Mouse (Mus musculus) ES-E14 (cell line): ENCODE data around the gene P2rx4. TPM values are rescaled to one million over a fixed set of nuclear protein-coding genes. Genes with fewer than 3 reads are reported as not detected.

ENCODE experiments used
- DNase-seq: peaks from one replicate; pipeline ENCODE4 v3.0.0-alpha.2; 2013; ENCODE audit warnings: low read depth, low spot score
- H3K27ac ChIP-seq: 2 replicates; pipeline ENCODE4 v1.5.1; 2012; ENCODE audit warnings: low read depth, mild to moderate bottlenecking, low read length, moderate library complexity, mixed read lengths; ENCODE audit not compliant: poor library complexity, insufficient read depth, severe bottlenecking
- H3K36me3 ChIP-seq: 2 replicates; pipeline ENCODE4 v1.6.1; 2012; ENCODE audit warnings: mild to moderate bottlenecking, low read length, moderate library complexity, mixed read lengths; ENCODE audit not compliant: control insufficient read depth, poor library complexity, insufficient read depth, severe bottlenecking
- H3K4me1 ChIP-seq, 2 experiments: fragments of 150-350 bp in 1 of 2; sonication (generic) in 1 of 2; 2 replicates each; pipeline ENCODE4 v1.6.1; 2012; ENCODE audit warnings: low read length in 2 of 2, mild to moderate bottlenecking in 1 of 2, mixed read lengths in 1 of 2; ENCODE audit not compliant: control insufficient read depth in 2 of 2, insufficient read depth in 2 of 2, poor library complexity in 1 of 2
- H3K4me3 ChIP-seq, 2 experiments: fragments of 150-350 bp in 1 of 2; sonication (generic) in 1 of 2; 2 replicates each; pipeline ENCODE4 v1.5.1; 2012; ENCODE audit warnings: low read length in 2 of 2, low read depth in 1 of 2, mild to moderate bottlenecking in 1 of 2, mixed read lengths in 1 of 2; ENCODE audit not compliant: insufficient read depth in 1 of 2, poor library complexity in 1 of 2, severe bottlenecking in 1 of 2
- H3K9ac ChIP-seq: 2 replicates; pipeline ENCODE4 v1.6.1; 2012; ENCODE audit warnings: low read depth, mild to moderate bottlenecking, low read length, mixed read lengths; ENCODE audit not compliant: poor library complexity, insufficient read depth, severe bottlenecking
- H3K9me3 ChIP-seq: fragments of 150-350 bp; sonication (generic); 2 replicates; pipeline ENCODE4 v1.6.1; 2012; ENCODE audit warnings: low read depth, mild to moderate bottlenecking, low read length; ENCODE audit not compliant: control insufficient read depth, insufficient read depth
- CHD2 ChIP-seq: IDR thresholded peaks from 2 replicates; pipeline ENCODE4 v1.6.1; 2014; ENCODE audit warnings: mild to moderate bottlenecking, low read depth, low read length, inconsistent platforms
- HCFC1 ChIP-seq: IDR thresholded peaks from 2 replicates; pipeline ENCODE4 v1.6.1; 2012; ENCODE audit warnings: low read length, inconsistent platforms, borderline replicate concordance; ENCODE audit not compliant: insufficient read depth
- MAFK ChIP-seq: IDR thresholded peaks from 2 replicates; pipeline ENCODE4 v1.6.1; 2014; ENCODE audit warnings: mild to moderate bottlenecking, low read depth, low read length, inconsistent platforms; ENCODE audit not compliant: insufficient read depth
- ZC3H11A ChIP-seq: IDR thresholded peaks from 2 replicates; pipeline ENCODE4 v1.6.1; 2012; ENCODE audit warnings: low read depth, mild to moderate bottlenecking, inconsistent platforms, low read length, borderline replicate concordance
- ZNF384 ChIP-seq: IDR thresholded peaks from 2 replicates; pipeline ENCODE4 v1.6.1; 2012; ENCODE audit warnings: low read depth, low read length, inconsistent platforms
- in situ Hi-C, 2 experiments: fragments of 600-800 bp; cut with MboI; formaldehyde crosslinking; loops; one replicate each; pipeline ENCODE4 v1.15.1; 2025; ENCODE audit warnings: low sequenced_read_pairs in 2 of 2, inconsistent platforms in 1 of 2; ENCODE audit not compliant: unreplicated experiment in 2 of 2
- total RNA-seq: library from RNA; depleted of rRNA; stranded (reverse); fragments of 300-350 nt; gene quantifications from 2 replicates; pipeline ENCODE4 v1.2.3, GENCODE M21; 2012

The P2rx4 gene
- total RNA-seq, 1 experiment: 7.5 TPM

DNA sequence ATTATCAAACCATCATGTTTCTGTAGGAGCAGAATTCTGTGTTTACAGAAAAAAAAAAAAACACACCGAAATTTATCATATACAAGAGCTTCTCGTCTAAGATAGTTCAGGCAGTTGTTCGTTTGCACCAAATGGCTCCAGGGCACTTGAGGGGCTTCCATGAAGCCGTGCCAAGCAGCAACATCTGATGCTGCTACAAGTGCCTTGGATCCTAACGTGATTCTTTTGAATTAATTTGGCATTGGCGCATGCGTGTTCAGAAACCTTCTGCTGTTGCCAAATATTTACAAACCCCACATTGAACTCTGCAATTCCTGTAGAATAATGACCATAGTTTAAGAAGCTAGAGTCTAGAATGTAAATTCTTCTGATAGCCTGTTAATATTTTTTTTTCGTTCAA is 11.8 kb upstream of the P2rx4 start:
- peaks cover 2 to 3% of the 10 kb centered on the region in 2 experiments; a peak in 1 of 4 replicates for H3K4me1 ChIP-seq
- no peak overlapping the region for H3K27ac ChIP-seq
- H3K4me3 ChIP-seq: no peak overlapping the region
- no peaks in the 10 kb centered on the region for H3K9me3 ChIP-seq
- no peaks in the 10 kb centered on the region for H3K36me3 ChIP-seq
- TF ChIP-seq ZC3H11A (no peak), ZNF384 (no peak), HCFC1 (no peak), CHD2 (no peak), MAFK (no peak)
- no peak for DNase-seq
- H3K9ac ChIP-seq: no peak overlapping the region
- in situ Hi-C loops: no loop called here

DNA sequence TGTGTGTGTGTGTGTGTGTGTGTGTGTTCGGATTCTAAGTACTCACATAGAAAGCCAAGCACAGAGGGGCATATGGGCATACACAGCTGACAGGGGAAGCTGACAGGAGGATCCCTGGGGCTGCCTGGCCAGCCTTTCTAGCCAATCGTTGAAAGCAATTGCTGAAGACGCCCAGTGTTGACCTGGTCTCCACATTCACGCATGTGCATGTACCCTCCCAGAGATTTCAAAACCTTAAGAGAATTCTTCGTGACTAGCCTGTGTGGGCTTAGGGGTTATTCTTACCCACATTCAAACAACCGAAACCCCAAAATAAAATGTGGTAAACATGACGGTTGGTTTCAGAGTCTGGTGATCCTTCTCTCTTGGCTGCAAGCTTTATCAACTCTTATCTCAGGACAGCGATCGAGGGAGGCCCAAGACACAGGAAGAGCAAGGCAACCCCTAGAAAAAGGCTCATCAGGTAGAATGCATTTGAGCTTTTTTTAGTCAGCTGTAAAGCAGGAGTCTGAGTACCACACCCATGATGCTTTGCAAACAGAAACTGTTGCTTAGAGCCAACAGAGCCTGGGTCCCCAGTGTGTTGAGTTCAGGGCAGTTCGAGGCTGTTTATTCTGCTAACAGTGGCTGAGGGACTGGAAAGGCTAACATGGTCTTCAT is 9.2 kb upstream of the P2rx4 start:
- Histone ChIP-seq H3K9ac (no peak overlapping the region), H3K4me1 (peaks cover 2 to 3% of the 10 kb centered on the region in 2 experiments; a peak in 1 of 4 replicates), H3K4me3 (no peak overlapping the region), H3K9me3 (no peaks in the 10 kb centered on the region), H3K36me3 (no peaks in the 10 kb centered on the region), H3K27ac (no peak overlapping the region)
- in situ Hi-C loops: no loop called here
- TF ChIP-seq CHD2 (no peak), ZNF384 (no peak), ZC3H11A (no peak), MAFK (no peak), HCFC1 (no peak)
- no peak for DNase-seq

DNA sequence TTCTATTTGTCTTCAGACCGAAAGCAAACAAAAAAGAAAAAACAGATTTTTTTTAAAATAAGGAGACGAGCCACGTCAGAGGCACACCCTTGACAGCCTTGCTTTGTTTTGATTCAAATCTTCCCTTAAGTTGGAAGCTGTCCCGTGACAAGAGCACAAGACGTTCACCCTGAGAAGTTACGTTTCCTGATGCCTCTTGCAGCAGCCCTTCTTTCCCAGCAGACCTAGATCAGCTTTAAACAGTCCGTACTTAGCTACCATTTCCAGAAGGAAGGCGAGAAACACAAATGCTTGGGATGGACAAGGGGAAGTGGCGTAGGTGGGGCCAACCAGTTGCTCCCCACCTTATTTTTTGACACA is 8.7 kb upstream of the P2rx4 start:
- no peak overlapping the region for H3K4me3 ChIP-seq
- H3K36me3 ChIP-seq: no peaks in the 10 kb centered on the region
- DNase-seq: no peak
- no peak overlapping the region for H3K9ac ChIP-seq
- in situ Hi-C loops: no loop called here
- TF ChIP-seq MAFK (no peak), ZC3H11A (no peak), HCFC1 (no peak), ZNF384 (no peak), CHD2 (no peak)
- H3K27ac ChIP-seq: no peak overlapping the region
- peaks cover 2 to 3% of the 10 kb centered on the region in 2 experiments; a peak in 1 of 4 replicates for H3K4me1 ChIP-seq
- H3K9me3 ChIP-seq: no peaks in the 10 kb centered on the region

DNA sequence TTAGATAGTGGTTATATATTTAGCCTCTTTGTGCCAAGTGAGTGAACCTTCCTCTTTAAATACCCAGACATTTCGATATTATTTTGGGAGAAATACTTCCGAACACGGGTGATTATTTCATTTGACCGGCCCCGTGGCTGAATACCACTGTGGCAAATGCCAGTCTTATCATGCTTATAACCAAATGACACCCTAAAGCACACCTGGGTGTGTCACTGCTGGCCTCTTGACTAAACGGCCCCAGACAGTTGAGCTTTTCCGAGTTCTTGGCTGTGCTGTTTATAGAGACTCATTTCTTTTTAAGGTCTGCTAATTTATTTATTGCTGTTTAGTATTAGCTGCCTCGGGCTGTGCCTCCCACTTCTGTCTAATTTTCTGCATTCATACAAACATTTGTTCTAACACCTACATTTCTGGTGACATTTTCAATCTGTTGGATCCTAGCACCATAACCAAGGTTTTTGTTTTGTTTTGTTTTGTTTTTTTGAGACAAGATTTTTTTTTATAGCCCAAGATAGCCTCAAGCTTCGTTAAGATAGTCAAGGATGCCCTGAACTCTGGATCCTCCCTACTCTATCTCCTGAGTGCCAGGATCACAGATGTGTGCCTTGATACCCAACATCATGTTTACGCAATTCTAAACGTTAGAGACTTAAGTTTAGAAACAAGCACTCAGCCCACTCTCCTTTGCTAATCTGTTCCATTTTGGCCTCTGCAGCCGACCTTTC is 7.1 kb upstream of the P2rx4 start:
- H3K4me3 ChIP-seq: no peak overlapping the region
- no peak overlapping the region for H3K27ac ChIP-seq
- in situ Hi-C loops: no loop called here
- H3K36me3 ChIP-seq: no peaks in the 10 kb centered on the region
- DNase-seq: no peak
- H3K9ac ChIP-seq: no peak overlapping the region
- no peak for TF ChIP-seq MAFK
- TF ChIP-seq HCFC1: no peak
- no peak for TF ChIP-seq CHD2
- TF ChIP-seq ZNF384: no peak
- no peak for TF ChIP-seq ZC3H11A
- H3K4me1 ChIP-seq: peaks cover 2 to 3% of the 10 kb centered on the region in 2 experiments; a peak in 1 of 4 replicates
- H3K9me3 ChIP-seq: no peaks in the 10 kb centered on the region
